Mouse (Mus musculus): ENCODE measurements around the gene Mdk.

- TF ChIP-seq CTCF (IDR thresholded peaks at IDR 0.05; ENCODE audit: low read depth, low read length), result no peak
- no peak for TF ChIP-seq POLR2A (IDR thresholded peaks at IDR 0.05; ENCODE audit: insufficient read depth, low read length)
Observed at GRCm38 (mm10) chr2:91884616-91885015, 47.5 kb downstream of the Mdk start.
